Mouse (Mus musculus): Measurements from ENCODE around the gene Gm17581. TPM values are rescaled to one million over a fixed set of nuclear protein-coding genes. Genes with fewer than 3 reads are reported as not detected.
"Not testable (repeated sequence)": the region's sequence is repeated elsewhere in the genome, so short reads cannot be mapped to it uniquely, and the experiment has no call there.

Gm17581 gene
- polyA plus RNA-seq (2014; fragmentation: Nextera tagmentation; extraction: Ambion mirVana) = not detected in 2 replicates

- H3K36me3 ChIP-seq (ENCODE audit: control insufficient read depth, insufficient read depth, low read length); H3K4me3 ChIP-seq (ENCODE audit: control insufficient read depth in 1 of 2, insufficient read depth in 1 of 2, low read depth in 1 of 2, low read length in 2 of 2); H3K4me1 ChIP-seq (ENCODE audit: control insufficient read depth in 2 of 2, insufficient read depth in 2 of 2, low read length in 2 of 2); ATAC-seq (ENCODE audit: insufficient number of reproducible peaks, insufficient read depth, low FRiP score, low read depth); H3K27ac ChIP-seq (replicated peaks in 1 of 2; ENCODE audit: control insufficient read depth in 1 of 2, insufficient read depth in 1 of 2, low read depth in 2 of 2, low read length in 2 of 2); H3K9ac ChIP-seq (ENCODE audit: low read length); H3K9me3 ChIP-seq (ENCODE audit: control insufficient read depth, low read length); H3K27me3 ChIP-seq (ENCODE audit: control insufficient read depth, insufficient read depth, low read length); H3K4me2 ChIP-seq (ENCODE audit: low read length): not testable (repeated sequence)
- WGBS = 75% methylated on average over 5 of the region's 5 CpGs
Measured at GRCm38 (mm10) chr2:155735766-155736165, at the start of gene Gm17581. Gm17581 (minus strand) TSS chr2:155735866.

GRCm38 (mm10) chr2:155784534-155784933, 48.9 kb upstream of the Gm17581 start:
- no peak for ATAC-seq (ENCODE audit: insufficient number of reproducible peaks, insufficient read depth, low FRiP score, low read depth)
- Histone ChIP-seq H3K27me3 (ENCODE audit: control insufficient read depth, insufficient read depth, low read length) (peaks cover 3% of the 10 kb centered on the region), H3K4me2 (ENCODE audit: low read length) (no peak overlapping the region), H3K4me1 (ENCODE audit: control insufficient read depth in 2 of 2, insufficient read depth in 2 of 2, low read length in 2 of 2) (no peaks in the 10 kb centered on the region), H3K9me3 (ENCODE audit: control insufficient read depth, low read length) (no peaks in the 10 kb centered on the region), H3K27ac (replicated peaks in 1 of 2; ENCODE audit: control insufficient read depth in 1 of 2, insufficient read depth in 1 of 2, low read depth in 2 of 2, low read length in 2 of 2) (no peak overlapping the region), H3K36me3 (ENCODE audit: control insufficient read depth, insufficient read depth, low read length) (no peaks in the 10 kb centered on the region), H3K4me3 (ENCODE audit: control insufficient read depth in 1 of 2, insufficient read depth in 1 of 2, low read depth in 1 of 2, low read length in 2 of 2) (no peak overlapping the region), H3K9ac (ENCODE audit: low read length) (no peak overlapping the region)
- WGBS = 72% methylated on average over 6 of the region's 6 CpGs

- H3K4me3 ChIP-seq (ENCODE audit: control insufficient read depth in 1 of 2, insufficient read depth in 1 of 2, low read depth in 1 of 2, low read length in 2 of 2) = no peak overlapping the region
- ATAC-seq (ENCODE audit: insufficient number of reproducible peaks, insufficient read depth, low FRiP score, low read depth) = no peak
- peaks cover 29% of the 10 kb centered on the region for H3K27me3 ChIP-seq (ENCODE audit: control insufficient read depth, insufficient read depth, low read length)
- no peak overlapping the region for H3K4me2 ChIP-seq (ENCODE audit: low read length)
- H3K9me3 ChIP-seq (ENCODE audit: control insufficient read depth, low read length) = no peaks in the 10 kb centered on the region
- H3K4me1 ChIP-seq (ENCODE audit: control insufficient read depth in 2 of 2, insufficient read depth in 2 of 2, low read length in 2 of 2) = no peaks in the 10 kb centered on the region; a peak in 1 of 4 replicates
- H3K36me3 ChIP-seq (ENCODE audit: control insufficient read depth, insufficient read depth, low read length) = no peaks in the 10 kb centered on the region
- no peak overlapping the region for H3K9ac ChIP-seq (ENCODE audit: low read length)
- 71% methylated on average over 3 of the region's 3 CpGs for WGBS
- H3K27ac ChIP-seq (replicated peaks in 1 of 2; ENCODE audit: control insufficient read depth in 1 of 2, insufficient read depth in 1 of 2, low read depth in 2 of 2, low read length in 2 of 2) = no peak overlapping the region
Measured at GRCm38 (mm10) chr2:155779506-155779905, 43.8 kb upstream of the Gm17581 start.

GRCm38 (mm10) chr2:155779066-155779465, 43.4 kb upstream of the Gm17581 start:
- Histone ChIP-seq H3K9me3 (ENCODE audit: control insufficient read depth, low read length) (no peaks in the 10 kb centered on the region), H3K36me3 (ENCODE audit: control insufficient read depth, insufficient read depth, low read length) (no peaks in the 10 kb centered on the region), H3K4me2 (ENCODE audit: low read length) (no peak overlapping the region), H3K4me1 (ENCODE audit: control insufficient read depth in 2 of 2, insufficient read depth in 2 of 2, low read length in 2 of 2) (no peaks in the 10 kb centered on the region; a peak in 1 of 4 replicates), H3K27me3 (ENCODE audit: control insufficient read depth, insufficient read depth, low read length) (peaks cover 34% of the 10 kb centered on the region), H3K9ac (ENCODE audit: low read length) (no peak overlapping the region), H3K4me3 (ENCODE audit: control insufficient read depth in 1 of 2, insufficient read depth in 1 of 2, low read depth in 1 of 2, low read length in 2 of 2) (no peak overlapping the region), H3K27ac (replicated peaks in 1 of 2; ENCODE audit: control insufficient read depth in 1 of 2, insufficient read depth in 1 of 2, low read depth in 2 of 2, low read length in 2 of 2) (no peak overlapping the region)
- 39% methylated on average over 6 of the region's 7 CpGs for WGBS
- ATAC-seq (ENCODE audit: insufficient number of reproducible peaks, insufficient read depth, low FRiP score, low read depth) = no peak

- Histone ChIP-seq H3K4me3 (ENCODE audit: control insufficient read depth in 1 of 2, insufficient read depth in 1 of 2, low read depth in 1 of 2, low read length in 2 of 2) (no peak overlapping the region), H3K9me3 (ENCODE audit: control insufficient read depth, low read length) (no peaks in the 10 kb centered on the region), H3K27me3 (ENCODE audit: control insufficient read depth, insufficient read depth, low read length) (peaks cover 44% of the 10 kb centered on the region), H3K27ac (replicated peaks in 1 of 2; ENCODE audit: control insufficient read depth in 1 of 2, insufficient read depth in 1 of 2, low read depth in 2 of 2, low read length in 2 of 2) (no peak overlapping the region), H3K9ac (ENCODE audit: low read length) (no peak overlapping the region), H3K4me1 (ENCODE audit: control insufficient read depth in 2 of 2, insufficient read depth in 2 of 2, low read length in 2 of 2) (no peaks in the 10 kb centered on the region; a peak in 1 of 4 replicates), H3K36me3 (ENCODE audit: control insufficient read depth, insufficient read depth, low read length) (no peaks in the 10 kb centered on the region), H3K4me2 (ENCODE audit: low read length) (no peak overlapping the region)
- ATAC-seq (ENCODE audit: insufficient number of reproducible peaks, insufficient read depth, low FRiP score, low read depth) = no peak
- WGBS = 54% methylated on average over 6 of the region's 6 CpGs
Measured at GRCm38 (mm10) chr2:155778004-155778403, 42.3 kb upstream of the Gm17581 start.

- H3K9me3 ChIP-seq (ENCODE audit: control insufficient read depth, low read length) = no peaks in the 10 kb centered on the region
- no peak overlapping the region for H3K4me3 ChIP-seq (ENCODE audit: control insufficient read depth in 1 of 2, insufficient read depth in 1 of 2, low read depth in 1 of 2, low read length in 2 of 2)
- no peaks in the 10 kb centered on the region for H3K36me3 ChIP-seq (ENCODE audit: control insufficient read depth, insufficient read depth, low read length)
- 77% methylated on average over 4 of the region's 4 CpGs for WGBS
- H3K27me3 ChIP-seq (ENCODE audit: control insufficient read depth, insufficient read depth, low read length) = peaks cover 48% of the 10 kb centered on the region
- no peak overlapping the region for H3K4me2 ChIP-seq (ENCODE audit: low read length)
- no peak overlapping the region for H3K27ac ChIP-seq (replicated peaks in 1 of 2; ENCODE audit: control insufficient read depth in 1 of 2, insufficient read depth in 1 of 2, low read depth in 2 of 2, low read length in 2 of 2)
- no peaks in the 10 kb centered on the region; a peak in 1 of 4 replicates for H3K4me1 ChIP-seq (ENCODE audit: control insufficient read depth in 2 of 2, insufficient read depth in 2 of 2, low read length in 2 of 2)
- H3K9ac ChIP-seq (ENCODE audit: low read length) = no peak overlapping the region
- no peak for ATAC-seq (ENCODE audit: insufficient number of reproducible peaks, insufficient read depth, low FRiP score, low read depth)
Measured at GRCm38 (mm10) chr2:155777688-155777985, 42.0 kb upstream of the Gm17581 start.

- H3K9ac ChIP-seq (ENCODE audit: low read length) = no peak overlapping the region
- H3K36me3 ChIP-seq (ENCODE audit: control insufficient read depth, insufficient read depth, low read length) = no peaks in the 10 kb centered on the region
- H3K4me1 ChIP-seq (ENCODE audit: control insufficient read depth in 2 of 2, insufficient read depth in 2 of 2, low read length in 2 of 2) = no peaks in the 10 kb centered on the region; a peak in 1 of 4 replicates
- WGBS = 67% methylated on average over 10 of the region's 10 CpGs
- H3K27ac ChIP-seq (replicated peaks in 1 of 2; ENCODE audit: control insufficient read depth in 1 of 2, insufficient read depth in 1 of 2, low read depth in 2 of 2, low read length in 2 of 2) = no peak overlapping the region
- no peak for ATAC-seq (ENCODE audit: insufficient number of reproducible peaks, insufficient read depth, low FRiP score, low read depth)
- no peak overlapping the region for H3K4me3 ChIP-seq (ENCODE audit: control insufficient read depth in 1 of 2, insufficient read depth in 1 of 2, low read depth in 1 of 2, low read length in 2 of 2)
- H3K27me3 ChIP-seq (ENCODE audit: control insufficient read depth, insufficient read depth, low read length) = peaks cover 54% of the 10 kb centered on the region
- no peaks in the 10 kb centered on the region for H3K9me3 ChIP-seq (ENCODE audit: control insufficient read depth, low read length)
- H3K4me2 ChIP-seq (ENCODE audit: low read length) = no peak overlapping the region
Measured at GRCm38 (mm10) chr2:155776824-155777687, 41.4 kb upstream of the Gm17581 start.
